Mouse (Mus musculus) MEL (cell line): ENCODE measurements at regions not wholly inside any gene's neighbourhood (a gene's known extent, or its start where the extent isn't known, plus 50 kb on each side); places are given as distances from the start of the nearest gene placed in this dataset.

ENCODE experiments used
- BHLHE40 ChIP-seq: IDR thresholded peaks from 2 replicates; pipeline ENCODE4 v1.6.1; 2012; ENCODE audit warnings: low read depth, mild to moderate bottlenecking, inconsistent platforms, low read length, improper control_type of control experiment, borderline replicate concordance
- CTCF ChIP-seq, 3 experiments: IDR thresholded peaks in 2 of 3; conservative IDR thresholded peaks in 1 of 3; 2 replicates each; pipeline ENCODE4 v1.5.1; 2011 to 2012; ENCODE audit warnings: low read length in 3 of 3, low read depth in 2 of 3, mild to moderate bottlenecking in 2 of 3, improper control_type of control experiment in 1 of 3, inconsistent platforms in 1 of 3, mixed read lengths in 1 of 3, moderate library complexity in 1 of 3; ENCODE audit not compliant: control insufficient read depth in 1 of 3, insufficient read depth in 1 of 3, poor library complexity in 1 of 3, severe bottlenecking in 1 of 3
- ELF1 ChIP-seq: IDR thresholded peaks from 2 replicates; pipeline ENCODE4 v1.6.1; 2014; ENCODE audit warnings: low read depth, mild to moderate bottlenecking, inconsistent platforms, low read length, improper control_type of control experiment, moderate library complexity
- HCFC1 ChIP-seq: IDR thresholded peaks from 2 replicates; pipeline ENCODE4 v1.6.1; 2012; ENCODE audit warnings: low read depth, mild to moderate bottlenecking, inconsistent platforms, low read length, improper control_type of control experiment, moderate library complexity
- POLR2A ChIP-seq, 2 experiments: IDR thresholded peaks; 2 replicates each; pipeline ENCODE4 v1.6.1; 2011 to 2012; ENCODE audit warnings: low read length in 2 of 2, mild to moderate bottlenecking in 2 of 2, control low read depth in 1 of 2, improper control_type of control experiment in 1 of 2, low read depth in 1 of 2, moderate library complexity in 1 of 2; ENCODE audit not compliant: control insufficient read depth in 1 of 2, insufficient read depth in 1 of 2, poor library complexity in 1 of 2
- ZMIZ1 ChIP-seq: IDR thresholded peaks from 2 replicates; pipeline ENCODE4 v1.6.1; 2012; ENCODE audit warnings: low read depth, mild to moderate bottlenecking, inconsistent platforms, low read length, improper control_type of control experiment, moderate library complexity

DNA sequence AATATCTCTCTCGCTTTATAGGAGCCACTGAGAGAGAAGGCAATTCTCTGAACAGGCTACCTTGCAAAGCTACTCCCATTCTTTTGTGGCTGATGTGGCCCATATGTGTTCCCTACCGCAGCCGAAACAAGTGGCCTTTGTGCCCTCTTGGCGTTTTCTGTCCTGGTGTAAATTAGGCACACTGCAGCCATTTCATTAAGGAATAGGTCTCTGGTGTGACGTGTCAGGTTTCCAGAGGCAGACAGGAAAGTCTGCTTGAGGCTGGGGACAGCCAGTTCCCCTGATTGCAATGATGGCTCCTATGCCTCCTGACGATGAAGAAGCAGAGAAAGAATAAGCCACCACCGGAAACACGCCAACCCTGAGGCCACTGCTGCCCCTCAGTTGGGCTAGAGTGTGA is 59.3 kb upstream of the Bcor start:
- TF ChIP-seq ZMIZ1, result no peak
- no peak for TF ChIP-seq ELF1
- TF ChIP-seq POLR2A (IDR thresholded peaks at IDR 0.05; ENCODE audit: control insufficient read depth in 1 of 2, insufficient read depth in 1 of 2, low read depth in 1 of 2, low read length in 2 of 2, poor library complexity in 1 of 2), result no peak
- no peak for TF ChIP-seq CTCF (IDR thresholded peaks at IDR 0.05 in 2 of 3, conservative IDR thresholded peaks at IDR 0.05 in 1 of 3; ENCODE audit: control insufficient read depth in 1 of 3, insufficient read depth in 1 of 3, low read depth in 2 of 3, low read length in 3 of 3, poor library complexity in 1 of 3, severe bottlenecking in 1 of 3)
- no peak for TF ChIP-seq BHLHE40
- TF ChIP-seq HCFC1, result no peak
